Mouse (Mus musculus) E14TG2a.4 (cell line): Measurements from ENCODE around the gene Eng.

ENCODE experiments used
- CTCF ChIP-seq: conservative IDR thresholded peaks from 2 replicates; pipeline ENCODE4 v1.5.1; 2014; ENCODE audit warnings: low read length
- NANOG ChIP-seq: IDR thresholded peaks from 2 replicates; pipeline ENCODE4 v1.6.1; 2014; ENCODE audit warnings: borderline replicate concordance, low read length, mixed read lengths
- POU5F1 ChIP-seq: IDR thresholded peaks from 2 replicates; pipeline ENCODE4 v1.6.1; 2014; ENCODE audit warnings: low read length, borderline replicate concordance

- no peak for TF ChIP-seq CTCF
- no peak for TF ChIP-seq NANOG
- no peak for TF ChIP-seq POU5F1
Measured at GRCm38 (mm10) chr2:32724832-32725790, 78.7 kb downstream of the Eng start.
